Mouse (Mus musculus) heart, embryonic 16.5 days (tissue): Measurements from ENCODE around the gene Rgl1. TPM values are rescaled to one million over a fixed set of nuclear protein-coding genes. Genes with fewer than 3 reads are reported as not detected.
A peak's percentile ranks its signal among the peaks of the same experiment; 100 is the strongest.

Experiments
- ATAC-seq: fragments of 200-750 bp; cut with Nextera tagmentation; replicated peaks from 2 replicates; pipeline ENCODE4 v1.8.0; 2017; ENCODE audit warnings: moderate number of reproducible peaks; ENCODE audit not compliant: insufficient read depth, low FRiP score; ENCODE audit errors: extremely low read depth
- H3K27ac ChIP-seq: fragments of 300-500 bp; sonication (generic); 2 replicates; pipeline ENCODE4 v1.5.1; 2014; ENCODE audit warnings: mild to moderate bottlenecking, low read length, control low read depth, moderate library complexity
- H3K27me3 ChIP-seq: fragments of 300-500 bp; sonication (generic); 2 replicates; pipeline ENCODE4 v1.6.1; 2014; ENCODE audit warnings: low read length, mixed read lengths; ENCODE audit not compliant: control insufficient read depth, insufficient read depth
- H3K36me3 ChIP-seq: fragments of 300-500 bp; sonication (generic); 2 replicates; pipeline ENCODE4 v1.6.1; 2014; ENCODE audit not compliant: control insufficient read depth, insufficient read depth
- H3K4me1 ChIP-seq: fragments of 300-500 bp; sonication (generic); 2 replicates; pipeline ENCODE4 v1.6.1; 2014; ENCODE audit warnings: low read length, mixed read lengths; ENCODE audit not compliant: control insufficient read depth, insufficient read depth
- H3K4me2 ChIP-seq: fragments of 300-500 bp; sonication (generic); 2 replicates; pipeline ENCODE4 v1.6.1; 2014; ENCODE audit warnings: low read depth, mild to moderate bottlenecking, control low read depth, low read length
- H3K4me3 ChIP-seq: fragments of 300-500 bp; sonication (generic); 2 replicates; pipeline ENCODE4 v1.5.1; 2014; ENCODE audit warnings: mild to moderate bottlenecking, control low read depth, low read length
- H3K9ac ChIP-seq: fragments of 300-500 bp; sonication (generic); 2 replicates; pipeline ENCODE4 v1.6.1; 2014; ENCODE audit warnings: low read length, control low read depth
- H3K9me3 ChIP-seq: fragments of 300-500 bp; sonication (generic); replicated peaks from 2 replicates; pipeline ENCODE4 v1.6.1; 2016; ENCODE audit warnings: low read length; ENCODE audit not compliant: control insufficient read depth
- WGBS: fragments of 180-500 bp; shearing (Covaris S2); extraction: QIAGEN DNeasy Blood & Tissue Kit; methylation state at CpG from one replicate; pipeline ENCODE4 v1.1.7; 2014; 5-methylcytosine and 5-hydroxymethylcytosine counted together
- polyA plus RNA-seq: library from polyadenylated mRNA; unstranded; fragments of >200 nt; fragmentation: Nextera tagmentation; extraction: Ambion mirVana; gene quantifications from 2 replicates; pipeline ENCODE4 v1.2.1, GENCODE M21; 2015

Gene Rgl1
- polyA plus RNA-seq, 1 experiment from 2014 or later: 61.0 TPM

DNA sequence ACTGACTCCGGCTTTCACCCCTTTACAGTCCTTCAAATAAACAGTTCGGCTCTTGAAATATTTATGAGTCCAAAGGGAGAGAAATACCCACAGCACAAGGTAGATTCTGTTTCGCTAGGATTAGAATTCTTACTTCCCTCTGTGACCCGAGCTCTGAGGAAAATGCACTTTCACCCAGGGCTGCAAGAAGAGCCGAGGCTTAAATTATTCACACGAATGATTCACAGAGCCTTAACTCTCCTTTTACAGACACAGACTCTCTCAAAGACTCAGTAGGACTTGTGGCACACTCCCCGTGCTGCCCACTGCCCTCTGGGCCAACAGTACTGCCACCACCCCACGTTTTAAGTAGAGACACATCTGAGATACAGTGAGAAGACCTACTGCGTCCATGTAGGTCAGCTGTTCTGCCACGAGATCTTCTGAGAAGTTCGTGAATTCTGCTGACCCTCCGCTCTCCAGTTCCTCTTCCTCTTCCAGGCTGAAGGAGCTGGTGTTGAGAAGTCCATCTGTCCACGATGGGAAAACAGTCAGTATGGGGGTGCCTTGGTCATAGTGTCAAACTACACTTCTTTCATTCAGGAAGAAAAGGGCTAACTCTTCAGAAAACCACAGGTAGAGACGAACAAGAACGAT, 212.1 kb downstream of the Rgl1 start:
- Histone ChIP-seq H3K4me3 (no peak overlapping the region), H3K9ac (no peak overlapping the region), H3K4me1 (peaks cover 47% of the 10 kb centered on the region), H3K4me2 (no peak overlapping the region), H3K27me3 (no peaks in the 10 kb centered on the region), H3K36me3 (peaks cover 31% of the 10 kb centered on the region), H3K9me3 (no peaks in the 10 kb centered on the region), H3K27ac (no peak overlapping the region)
- ATAC-seq: no peak
- WGBS: 86% methylated on average over 15 of the region's 15 CpGs

GRCm38 (mm10) chr1:152550973-152551372, 215.2 kb downstream of the Rgl1 start:
- ATAC-seq: no peak
- peaks cover 48% of the 10 kb centered on the region for H3K36me3 ChIP-seq
- 56% methylated on average over 3 of the region's 3 CpGs for WGBS
- no peak overlapping the region for H3K9ac ChIP-seq
- no peak overlapping the region for H3K4me2 ChIP-seq
- peaks cover 26% of the 10 kb centered on the region for H3K4me1 ChIP-seq
- H3K27me3 ChIP-seq: no peaks in the 10 kb centered on the region
- H3K9me3 ChIP-seq: no peaks in the 10 kb centered on the region
- H3K27ac ChIP-seq: peak overlapping the region; percentile 68
- H3K4me3 ChIP-seq: no peak overlapping the region

DNA sequence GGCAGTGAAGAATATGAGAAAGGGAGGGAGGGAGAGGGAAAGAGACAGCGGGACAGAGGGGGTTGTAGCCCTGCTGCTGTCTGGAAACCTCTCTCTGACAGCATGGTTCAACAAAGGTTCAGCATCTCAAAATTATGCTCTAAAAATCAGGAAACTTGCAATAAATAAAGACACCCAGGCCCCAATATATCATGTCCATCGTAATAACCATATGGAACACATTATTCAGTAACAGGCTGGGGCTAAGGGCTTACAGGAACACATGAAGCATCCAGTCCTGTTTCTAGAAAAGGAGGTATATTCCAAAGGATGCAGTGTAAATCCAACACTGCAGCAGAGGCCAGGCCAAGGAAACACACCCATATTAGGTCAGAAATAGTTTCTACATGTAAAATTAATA, 215.6 kb downstream of the Rgl1 start:
- H3K27ac ChIP-seq: peak overlapping the region; percentile 68
- peaks cover 49% of the 10 kb centered on the region for H3K36me3 ChIP-seq
- H3K4me3 ChIP-seq: no peak overlapping the region
- H3K27me3 ChIP-seq: no peaks in the 10 kb centered on the region
- H3K4me2 ChIP-seq: no peak overlapping the region
- H3K9me3 ChIP-seq: no peaks in the 10 kb centered on the region
- ATAC-seq: no peak
- H3K4me1 ChIP-seq: peaks cover 22% of the 10 kb centered on the region
- H3K9ac ChIP-seq: no peak overlapping the region
- WGBS: 63% methylated on average over 2 of the region's 2 CpGs

DNA sequence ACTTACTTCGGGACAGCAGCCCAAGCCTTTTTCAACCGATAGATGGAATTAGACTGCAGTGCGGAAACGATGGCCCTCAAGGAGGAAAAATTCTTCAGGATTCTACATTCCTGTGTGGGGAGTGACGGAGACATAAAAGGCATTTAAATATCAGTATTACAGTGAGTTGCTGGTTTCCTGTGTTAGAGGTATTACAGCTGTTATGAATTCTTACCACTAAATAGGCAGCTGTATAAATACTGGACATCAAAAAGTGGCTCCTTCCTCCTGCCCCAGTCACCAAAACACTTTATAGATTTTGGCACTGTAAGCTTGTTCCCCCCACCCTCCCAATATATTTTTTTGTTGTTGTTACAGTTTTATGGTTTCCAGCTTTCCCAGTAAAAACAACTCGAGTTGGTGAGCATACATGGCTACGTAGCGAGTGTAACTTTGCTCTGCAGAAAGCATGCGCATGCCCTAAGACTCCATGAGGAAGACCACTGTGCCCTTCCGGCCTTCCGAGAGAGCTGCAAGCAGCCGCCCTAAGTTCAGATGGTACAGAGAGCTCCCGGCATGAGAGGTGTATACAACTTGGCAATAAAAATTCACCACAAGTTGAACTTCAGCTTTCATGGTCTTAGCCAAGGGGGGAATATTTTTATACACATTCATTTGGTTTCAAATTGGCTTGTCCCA, 217.0 kb downstream of the Rgl1 start:
- Histone ChIP-seq H3K9ac (no peak overlapping the region), H3K27me3 (no peaks in the 10 kb centered on the region), H3K4me1 (peaks cover 14% of the 10 kb centered on the region), H3K9me3 (no peaks in the 10 kb centered on the region), H3K4me3 (no peak overlapping the region), H3K27ac (no peak overlapping the region), H3K36me3 (peaks cover 49% of the 10 kb centered on the region), H3K4me2 (no peak overlapping the region)
- WGBS: 75% methylated on average over 13 of the region's 13 CpGs
- no peak for ATAC-seq

DNA sequence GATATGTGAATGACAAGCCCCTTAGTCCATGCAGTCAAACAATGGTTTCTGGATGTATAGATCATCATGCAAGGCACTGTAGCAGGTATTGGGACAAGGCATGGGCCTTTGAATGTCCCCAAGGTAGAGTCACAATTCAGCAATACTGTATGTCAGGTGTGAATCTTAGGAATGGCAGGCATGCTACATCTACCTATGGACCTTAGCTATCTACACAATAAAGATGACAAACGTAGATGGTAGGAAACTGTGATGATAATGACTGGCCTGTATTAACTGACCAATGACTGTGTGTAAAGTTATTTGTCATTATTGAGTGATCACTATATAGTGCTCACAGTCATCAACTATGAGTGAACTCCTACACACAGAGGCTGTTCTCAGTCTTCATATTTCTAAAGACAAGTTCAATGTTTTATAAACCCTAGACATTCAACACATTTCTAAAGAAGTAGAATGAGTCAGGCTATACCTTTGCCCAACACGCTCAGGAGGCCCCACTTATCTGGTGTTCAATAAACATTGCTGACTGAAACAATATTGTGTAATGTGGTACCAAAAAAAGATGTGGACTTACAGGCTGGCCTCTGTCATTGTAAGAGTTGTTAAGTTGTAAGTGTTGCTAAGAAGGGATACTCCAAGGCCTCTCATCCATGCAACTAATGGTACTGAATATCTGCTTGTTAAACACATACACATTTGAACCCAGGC, 222.5 kb downstream of the Rgl1 start:
- 77% methylated on average over 2 of the region's 2 CpGs for WGBS
- ATAC-seq: no peak
- peaks cover 5% of the 10 kb centered on the region; the same call in 1 of the 2 replicates for H3K4me1 ChIP-seq
- no peak overlapping the region for H3K9ac ChIP-seq
- no peaks in the 10 kb centered on the region for H3K27me3 ChIP-seq
- H3K27ac ChIP-seq: no peak overlapping the region
- H3K4me3 ChIP-seq: no peak overlapping the region
- peaks cover 51% of the 10 kb centered on the region for H3K36me3 ChIP-seq
- no peaks in the 10 kb centered on the region for H3K9me3 ChIP-seq
- H3K4me2 ChIP-seq: no peak overlapping the region

- Histone ChIP-seq H3K27ac (no peak overlapping the region), H3K4me1 (peaks cover 6% of the 10 kb centered on the region; the same call in 1 of the 2 replicates), H3K4me2 (no peak overlapping the region), H3K27me3 (no peaks in the 10 kb centered on the region), H3K9me3 (no peaks in the 10 kb centered on the region), H3K9ac (no peak overlapping the region), H3K36me3 (peaks cover 50% of the 10 kb centered on the region), H3K4me3 (no peak overlapping the region)
- ATAC-seq: no peak
- 85% methylated on average over 6 of the region's 6 CpGs for WGBS
Observed at GRCm38 (mm10) chr1:152542747-152543378, 223.3 kb downstream of the Rgl1 start.

- H3K36me3 ChIP-seq: peaks cover 56% of the 10 kb centered on the region
- H3K27ac ChIP-seq: no peak overlapping the region
- WGBS: 88% methylated on average over 3 of the region's 3 CpGs
Observed at GRCm38 (mm10) chr1:152540304-152540887, 225.8 kb downstream of the Rgl1 start.

DNA sequence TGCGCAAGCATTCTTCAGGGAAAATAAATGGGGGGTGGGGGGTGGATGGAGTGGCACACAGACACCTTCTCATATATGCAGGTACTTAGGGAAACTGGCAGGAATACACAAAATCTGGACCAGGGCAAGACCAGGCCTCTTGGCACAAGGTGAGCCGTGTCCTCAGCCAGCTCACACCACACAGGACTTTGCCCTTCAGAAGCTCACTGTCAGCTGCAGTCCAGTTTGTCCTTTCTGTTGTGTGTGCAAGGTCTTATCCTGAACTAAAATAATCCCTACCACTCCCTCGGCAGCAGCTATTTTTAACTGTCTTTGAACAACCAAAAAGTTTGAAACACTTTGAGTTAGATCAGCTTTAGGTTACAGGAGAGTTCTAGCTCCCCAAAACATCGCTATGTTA, 227.3 kb downstream of the Rgl1 start:
- Histone ChIP-seq H3K9me3 (no peaks in the 10 kb centered on the region), H3K4me1 (peaks cover 6% of the 10 kb centered on the region; the same call in 1 of the 2 replicates), H3K27ac (peak overlapping the region; percentile 89), H3K9ac (no peak overlapping the region), H3K27me3 (no peaks in the 10 kb centered on the region), H3K36me3 (peaks cover 46% of the 10 kb centered on the region), H3K4me3 (no peak overlapping the region), H3K4me2 (peak overlapping the region; percentile 14; the same call in 1 of the 2 replicates)
- ATAC-seq: peak; percentile 89
- WGBS: 62% methylated on average over 4 of the region's 4 CpGs

More at GRCm38 (mm10) chr1:152540304-152540887, 225.8 kb downstream of the Rgl1 start:
- H3K4me1 ChIP-seq: peaks cover 6% of the 10 kb centered on the region; the same call in 1 of the 2 replicates
- H3K9me3 ChIP-seq: no peaks in the 10 kb centered on the region
- H3K4me2 ChIP-seq: no peak overlapping the region
- ATAC-seq: no peak
- no peaks in the 10 kb centered on the region for H3K27me3 ChIP-seq
- H3K4me3 ChIP-seq: no peak overlapping the region
- H3K9ac ChIP-seq: no peak overlapping the region
